Mouse (Mus musculus) naive thymus-derived CD4-positive, alpha-beta T cell, adult 2 months (primary cell): ENCODE measurements at regions not wholly inside any gene's neighbourhood (a gene's known extent, or its start where the extent isn't known, plus 50 kb on each side); places are given as distances from the start of the nearest gene placed in this dataset.
"Not testable (repeated sequence)": the region's sequence is repeated elsewhere in the genome, so short reads cannot be mapped to it uniquely, and the experiment has no call there.

Source experiments
- DNase-seq: peaks from one replicate; pipeline ENCODE4 v3.0.0-alpha.2; 2011; ENCODE audit warnings: low read depth

DNA sequence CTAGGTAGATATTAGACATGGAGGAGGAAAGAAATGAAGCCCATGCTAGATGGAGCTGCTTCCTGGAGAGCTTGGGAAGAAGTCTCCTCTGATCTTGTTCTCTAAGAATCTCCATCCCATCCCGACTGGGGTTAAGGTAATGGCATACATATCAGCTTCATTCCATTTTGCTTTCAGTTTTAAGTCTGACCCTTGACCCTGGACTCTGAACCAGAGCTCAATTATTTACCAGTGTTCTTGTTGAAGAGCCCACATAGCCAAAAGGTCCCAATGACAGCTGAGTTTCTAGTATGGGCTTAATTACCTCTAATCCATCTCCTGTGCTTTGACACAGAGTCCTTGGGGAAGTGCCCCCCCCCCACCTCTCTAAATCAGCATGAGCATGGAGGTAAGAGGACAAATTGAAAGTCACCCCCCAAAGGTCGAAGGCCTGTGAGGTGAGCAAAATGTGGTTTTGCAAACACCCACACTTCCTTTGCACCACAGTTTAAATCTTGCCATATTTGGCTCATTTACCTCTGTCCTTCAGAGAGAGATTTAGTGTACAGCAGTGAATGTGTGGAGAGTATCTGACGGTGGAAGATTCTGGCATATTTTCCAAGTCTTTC is 371.5 kb downstream of the Ets1 start:
- peak; percentile 38 for DNase-seq

DNA sequence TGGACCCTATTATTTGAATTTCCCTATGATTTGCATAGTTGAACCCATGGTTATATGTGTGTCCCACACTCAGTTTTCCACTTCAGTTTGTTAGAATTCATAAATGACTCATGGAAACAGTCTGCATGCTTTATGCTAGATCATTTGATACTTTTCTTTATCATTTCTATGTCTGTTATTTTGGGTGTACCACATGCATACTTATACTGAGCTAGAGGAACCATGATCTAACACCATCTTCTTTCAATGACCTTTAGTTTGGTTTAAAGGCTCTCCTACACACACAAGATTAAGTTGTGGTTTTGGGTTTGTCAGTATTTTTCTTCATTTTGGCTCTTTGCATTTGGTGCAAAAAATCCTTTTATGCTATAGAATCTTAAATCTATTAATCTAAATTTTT is 375.2 kb downstream of the Ets1 start:
- DNase-seq, result no peak

DNA sequence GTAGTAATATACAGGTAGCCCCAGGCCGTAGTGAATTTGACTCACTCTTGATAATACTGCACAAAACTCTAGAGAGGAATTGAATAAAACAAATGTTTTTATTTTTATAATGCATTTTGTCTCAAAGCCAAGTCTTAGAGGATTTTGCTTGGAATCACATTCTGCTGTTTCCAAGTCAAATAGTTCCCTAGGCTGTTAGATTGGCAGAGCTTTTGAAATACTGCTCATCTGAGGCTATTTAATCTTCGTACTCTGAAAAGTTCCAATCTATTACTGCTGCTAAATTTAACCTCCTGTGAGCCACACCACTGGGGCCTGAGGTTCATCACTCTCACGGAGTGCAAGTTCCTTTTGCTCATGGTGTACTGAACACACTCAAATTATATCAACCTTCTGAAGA is 399.4 kb downstream of the Ets1 start:
- DNase-seq, result no peak

DNA sequence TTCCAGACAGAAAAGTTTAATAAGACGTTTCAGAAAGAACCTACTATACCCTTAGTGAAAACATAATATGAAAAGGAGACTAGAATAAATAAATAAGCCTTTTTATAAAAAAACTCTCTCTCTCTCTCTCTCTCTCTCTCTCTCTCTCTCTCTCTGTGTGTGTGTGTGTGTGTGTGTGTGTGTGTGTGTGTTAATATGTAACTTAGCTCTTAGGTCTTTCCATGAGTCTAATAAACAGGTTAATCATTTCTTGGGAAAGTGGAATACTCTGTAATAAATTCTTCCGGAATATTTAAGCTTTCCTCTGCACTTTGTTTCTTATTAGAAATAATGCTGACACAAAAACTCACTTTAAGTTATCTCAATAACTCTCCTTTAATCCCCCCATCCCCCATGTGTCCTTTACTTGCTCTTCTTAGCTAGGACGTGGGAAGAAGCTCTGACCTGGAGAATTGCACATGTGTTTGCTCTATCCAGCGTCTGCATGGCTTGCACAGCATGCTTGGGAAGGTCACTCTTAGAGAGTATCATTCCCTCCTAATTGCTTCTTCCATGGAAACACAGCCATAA is 403.3 kb downstream of the Ets1 start:
- no peak for DNase-seq

DNA sequence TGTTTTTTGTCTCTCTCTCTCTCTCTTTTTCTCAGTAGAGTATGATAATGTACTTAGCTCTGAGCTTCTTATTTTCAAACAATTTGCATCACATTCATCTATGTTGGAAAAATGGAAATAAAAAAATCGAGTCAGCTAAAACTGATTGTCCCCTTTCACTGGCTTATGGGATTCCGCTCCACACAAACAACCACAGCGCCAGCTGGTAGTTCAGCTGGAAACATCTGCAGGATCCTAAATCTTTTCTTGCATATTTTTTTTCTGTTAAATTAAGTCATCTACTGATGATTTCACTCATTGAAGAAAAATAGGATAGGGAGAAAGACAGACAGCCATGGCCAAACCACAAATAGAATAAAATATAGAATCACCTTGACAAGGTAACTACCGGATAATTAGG is 414.8 kb downstream of the Ets1 start:
- no peak for DNase-seq

DNA sequence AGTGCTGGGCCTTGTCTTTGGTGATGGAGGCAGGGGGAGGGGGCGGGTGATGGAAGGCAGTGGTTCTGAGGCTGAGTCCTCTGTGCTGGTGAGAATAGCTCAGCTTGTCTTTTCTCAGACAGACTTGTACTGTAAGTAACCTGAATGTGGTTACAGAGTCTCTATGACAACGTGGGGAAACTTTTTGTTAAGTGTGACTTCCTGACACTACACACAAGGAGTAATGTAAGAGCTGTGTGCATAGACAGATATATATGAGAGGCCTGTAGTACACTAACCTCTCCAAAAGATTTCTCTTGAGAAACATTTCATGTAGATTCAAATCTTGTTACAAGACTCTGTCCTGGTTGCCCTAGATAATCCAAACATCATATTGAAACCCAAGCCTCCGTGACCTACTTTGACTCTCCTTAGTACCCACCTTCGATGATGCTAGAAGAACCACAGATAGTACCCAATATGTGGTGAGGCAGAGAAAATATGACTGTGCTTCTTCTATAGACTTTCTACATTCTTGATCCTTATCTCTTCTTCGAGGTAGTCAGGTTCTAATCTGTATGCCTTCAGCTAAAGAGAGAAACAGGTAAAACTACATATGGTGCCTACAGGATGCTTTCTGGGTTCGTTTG is 424.7 kb downstream of the Ets1 start:
- peak; percentile 69 for DNase-seq

DNA sequence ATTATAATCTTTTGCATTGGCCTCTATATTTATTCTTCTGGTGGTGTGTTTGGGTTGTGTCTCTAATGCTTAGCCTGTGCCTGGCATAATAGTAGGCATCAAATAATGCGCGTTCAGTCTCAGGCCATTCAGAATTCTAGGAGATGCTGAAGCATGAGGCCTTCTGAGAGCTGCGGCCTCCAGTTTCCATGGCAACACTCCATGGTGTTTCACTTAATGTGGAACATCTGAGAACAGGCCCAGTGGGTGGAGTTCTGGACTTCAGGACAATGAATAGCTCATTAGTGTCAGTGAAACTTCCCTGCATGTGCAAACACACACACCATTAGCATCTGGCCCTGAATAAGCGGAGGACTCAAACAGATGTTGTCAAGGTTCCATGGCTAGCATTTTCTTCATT is 426.5 kb downstream of the Ets1 start:
- no peak for DNase-seq

DNA sequence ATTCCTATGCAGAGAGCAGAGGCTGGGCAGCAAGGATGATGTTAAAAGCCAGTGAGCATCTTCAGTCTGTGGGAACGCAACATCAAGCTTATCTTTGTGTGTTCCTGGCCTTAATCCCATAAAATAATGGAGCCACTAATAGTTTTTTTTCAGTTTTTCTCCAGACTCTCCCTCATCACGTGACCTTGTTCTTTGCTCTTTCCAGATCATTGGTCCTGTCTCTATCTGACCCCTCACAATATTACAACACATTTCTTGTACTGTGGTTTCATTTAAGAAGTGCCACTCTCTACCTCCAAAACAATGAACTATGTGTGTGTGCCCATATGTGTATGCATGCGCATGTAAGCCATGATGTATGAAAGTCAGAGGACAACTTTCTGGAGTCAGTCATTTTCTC is 429.3 kb downstream of the Ets1 start:
- no peak for DNase-seq

DNA sequence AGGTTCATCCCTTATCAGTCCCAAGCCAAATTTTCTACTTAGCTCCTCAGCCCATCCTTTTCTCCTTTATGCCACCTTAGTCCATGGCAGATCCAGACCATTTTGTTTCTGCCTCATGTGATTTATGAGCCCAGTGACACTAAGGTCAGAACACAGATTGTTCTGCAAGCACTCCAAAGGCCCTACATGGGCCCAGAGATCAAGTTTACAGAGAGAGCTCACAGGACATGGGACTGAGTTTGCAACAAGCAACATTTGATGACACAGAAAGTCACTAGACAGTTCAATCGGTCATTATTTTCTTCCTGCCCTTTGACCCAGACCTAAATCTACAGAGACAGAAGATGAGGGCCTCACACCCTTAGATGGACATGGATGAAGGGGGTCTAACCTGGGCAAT is 431.5 kb downstream of the Ets1 start:
- DNase-seq, result no peak

DNA sequence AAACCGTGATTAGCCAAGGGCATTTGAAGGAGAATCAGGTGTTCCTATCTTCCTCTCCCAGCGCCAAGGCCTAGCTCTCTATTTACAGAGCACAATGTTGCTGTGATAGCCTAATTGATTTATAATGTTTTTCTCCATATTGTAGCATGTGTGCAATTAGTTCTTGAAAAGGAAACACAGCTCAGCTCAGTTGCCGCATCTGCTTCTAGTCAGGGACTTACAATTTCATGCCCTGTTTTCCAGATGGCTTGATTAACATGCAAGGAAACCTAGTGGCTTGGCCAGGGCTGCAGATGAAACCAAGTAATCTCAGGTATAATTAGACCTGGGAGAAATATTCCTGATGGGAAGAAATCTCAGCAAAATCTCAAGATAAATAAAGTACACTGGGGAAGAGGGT is 434.1 kb downstream of the Ets1 start:
- no peak for DNase-seq

DNA sequence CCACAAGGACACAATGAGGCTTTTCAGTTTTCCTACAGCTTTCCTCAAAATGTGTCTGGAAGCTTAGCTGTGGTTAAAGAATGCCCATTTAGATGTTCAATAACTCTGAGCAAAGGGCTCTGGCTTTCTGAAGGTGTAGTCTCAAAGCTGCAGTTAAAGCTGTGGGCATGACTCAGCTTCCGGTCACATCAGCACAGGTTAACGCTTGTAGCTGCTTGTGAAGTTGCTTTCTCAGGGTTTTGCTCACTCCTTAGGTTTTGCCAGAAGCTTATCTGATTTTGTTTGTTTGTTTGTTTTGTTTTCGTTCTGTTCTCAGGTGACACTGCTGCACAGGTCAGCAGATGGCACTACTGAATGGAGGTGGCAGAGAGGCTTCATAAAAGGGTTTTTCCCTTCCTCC is 444.2 kb downstream of the Ets1 start:
- DNase-seq, result peak; percentile 49

DNA sequence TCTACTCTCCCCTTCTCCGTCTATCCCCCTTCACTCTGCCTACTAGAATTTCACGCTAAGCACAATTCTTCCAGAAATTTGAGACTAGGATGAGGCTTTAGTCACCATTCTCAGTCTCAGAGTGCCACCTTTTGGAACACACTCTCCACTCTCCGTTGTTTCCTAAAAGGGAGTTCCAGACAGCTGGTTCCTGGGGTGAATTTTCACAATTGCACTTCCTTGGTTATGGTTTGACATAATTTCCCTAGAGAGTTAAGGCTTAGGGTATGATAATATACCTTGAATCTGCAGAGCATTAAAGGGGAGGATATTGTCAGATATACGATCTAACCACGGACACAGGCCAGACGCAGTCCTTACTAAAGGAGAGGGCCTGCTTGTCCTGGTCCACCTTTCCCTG is 444.8 kb downstream of the Ets1 start:
- DNase-seq, result no peak

DNA sequence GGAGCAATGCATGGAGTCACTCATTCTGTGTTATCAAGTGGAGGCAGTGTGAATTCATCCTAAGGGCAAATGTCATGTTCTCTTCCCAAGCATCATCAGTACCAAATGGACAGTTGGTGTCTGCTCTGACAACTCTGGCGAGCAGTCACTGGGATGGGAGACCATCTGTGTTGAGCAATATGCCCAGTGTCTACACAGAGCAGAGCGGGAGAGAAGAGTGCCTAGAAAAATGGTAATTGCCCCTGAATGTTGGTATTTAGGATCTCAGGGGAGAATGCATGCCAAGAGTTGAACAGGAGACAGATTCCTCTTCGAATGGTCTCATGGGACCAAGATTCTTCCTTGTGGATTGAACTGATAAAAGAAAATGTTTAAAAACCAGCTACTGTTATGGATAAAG is 454.0 kb downstream of the Ets1 start:
- no peak for DNase-seq

DNA sequence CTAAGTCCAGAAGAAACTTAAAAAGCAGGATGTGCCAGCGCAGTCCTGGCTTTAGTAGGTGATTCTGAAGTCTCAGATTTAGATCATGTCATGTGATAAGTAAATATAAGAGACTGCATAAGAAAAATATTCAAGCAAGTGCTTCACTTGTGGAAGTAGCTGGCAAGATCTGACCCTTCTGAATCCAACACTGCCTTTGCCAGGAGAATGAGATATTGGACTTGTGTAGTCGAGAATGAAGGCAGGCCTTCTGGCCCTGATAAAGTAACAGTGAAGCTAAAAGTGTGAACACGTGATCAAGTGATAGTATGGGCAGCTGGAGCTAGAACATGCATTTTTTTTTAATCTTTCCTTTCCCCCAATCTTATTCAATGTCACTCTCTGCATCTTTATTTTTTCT is 455.6 kb downstream of the Ets1 start:
- no peak for DNase-seq

DNA sequence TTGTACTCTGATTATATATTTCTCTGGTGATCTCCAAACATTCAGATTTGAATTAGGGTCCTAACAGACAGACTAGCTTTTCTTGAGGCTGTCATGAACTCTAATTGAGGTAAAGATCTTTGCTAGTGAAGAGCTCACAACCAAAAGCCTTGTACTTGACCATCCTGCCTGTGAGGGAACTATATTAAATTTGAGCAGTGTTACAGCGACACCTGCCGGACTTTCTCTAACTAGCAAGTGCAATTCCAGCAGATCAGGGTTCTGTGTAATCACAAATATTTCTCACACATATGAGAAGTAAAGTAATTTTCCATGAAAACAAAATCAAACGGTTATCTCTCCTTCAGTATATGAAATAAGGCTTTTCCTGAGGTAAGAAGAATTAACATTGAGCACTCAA is 459.6 kb downstream of the Ets1 start:
- DNase-seq, result peak; percentile 90

DNA sequence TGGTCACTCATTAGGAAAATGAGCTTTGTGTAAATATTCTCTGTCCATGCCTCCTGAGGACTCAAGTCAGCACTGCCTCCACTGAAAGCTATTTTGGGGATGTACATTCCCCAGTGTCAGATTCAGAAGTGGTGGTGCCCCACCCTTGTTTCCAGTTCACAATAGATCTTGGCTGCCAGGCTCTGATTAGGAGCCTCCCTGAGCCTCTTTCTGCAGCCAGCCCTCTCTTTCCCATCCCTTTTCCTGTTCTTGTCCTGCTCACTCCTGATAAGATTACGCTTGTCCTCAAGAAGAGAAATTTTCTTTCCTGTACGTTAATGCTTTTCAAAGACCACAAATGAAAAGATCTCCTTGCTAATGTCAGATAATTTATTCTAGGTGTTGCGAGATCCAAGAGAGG is 465.2 kb downstream of the Ets1 start:
- DNase-seq, result no peak

DNA sequence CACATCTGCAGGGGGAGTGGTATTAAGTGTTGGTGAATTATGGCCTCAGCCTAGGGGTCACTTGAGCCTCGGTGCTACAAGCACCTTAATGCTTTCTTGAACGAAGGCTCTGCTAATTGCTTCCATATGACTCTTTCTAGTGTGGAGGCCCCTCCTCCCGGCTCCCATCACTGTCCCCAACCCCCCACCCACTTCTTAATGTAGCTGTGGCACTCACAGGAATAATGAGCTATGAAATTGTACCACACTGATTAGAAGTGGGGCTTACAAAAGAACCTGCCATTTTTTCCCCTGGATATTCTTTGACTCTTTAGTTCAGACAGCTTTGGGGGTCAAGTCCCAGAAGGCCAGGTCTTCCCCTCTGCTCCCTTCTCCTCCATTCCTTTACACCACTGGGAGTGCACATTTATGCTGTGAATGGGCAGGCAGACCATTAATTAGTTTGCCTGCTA is 468.6 kb downstream of the Ets1 start:
- DNase-seq, result no peak

DNA sequence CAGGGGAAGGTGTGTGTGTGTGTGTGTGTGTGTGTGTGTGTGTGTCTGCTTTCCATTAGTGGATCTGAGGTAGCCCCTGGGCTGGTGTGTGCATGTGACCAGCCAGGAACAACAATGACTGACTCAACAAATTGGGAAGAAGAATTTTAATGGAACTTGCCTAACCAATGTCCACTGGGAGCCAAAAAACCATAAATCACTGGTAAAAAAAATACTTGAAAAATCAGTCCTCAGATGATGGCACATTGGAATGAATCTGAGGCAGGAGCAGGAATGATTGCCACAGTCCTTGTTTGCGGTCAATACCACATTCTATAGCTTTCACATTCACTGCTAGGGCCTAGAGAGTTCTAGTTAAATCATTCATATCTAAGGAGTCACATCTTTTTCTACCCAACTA is 487.8 kb downstream of the Ets1 start:
- no peak for DNase-seq

DNA sequence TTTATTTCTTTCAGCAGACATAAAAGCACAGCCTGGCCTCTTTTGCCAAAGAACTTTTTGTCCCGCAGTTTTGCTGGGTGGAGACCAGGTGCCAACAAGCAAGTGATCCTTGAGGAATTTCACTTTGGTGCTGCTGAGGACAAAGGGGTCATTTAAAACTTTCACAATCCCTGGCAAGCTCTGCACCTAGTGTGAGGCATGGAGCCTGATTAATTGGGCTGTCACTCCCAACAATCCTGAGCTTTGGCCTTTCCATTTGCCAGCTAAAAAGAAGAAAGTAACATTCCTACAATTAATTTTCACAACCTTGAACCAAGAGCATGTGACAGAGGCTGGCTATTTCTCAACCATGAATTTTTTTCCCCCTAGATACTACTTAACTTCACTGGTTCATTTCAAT is 516.2 kb downstream of the Ets1 start:
- no peak for DNase-seq

DNA sequence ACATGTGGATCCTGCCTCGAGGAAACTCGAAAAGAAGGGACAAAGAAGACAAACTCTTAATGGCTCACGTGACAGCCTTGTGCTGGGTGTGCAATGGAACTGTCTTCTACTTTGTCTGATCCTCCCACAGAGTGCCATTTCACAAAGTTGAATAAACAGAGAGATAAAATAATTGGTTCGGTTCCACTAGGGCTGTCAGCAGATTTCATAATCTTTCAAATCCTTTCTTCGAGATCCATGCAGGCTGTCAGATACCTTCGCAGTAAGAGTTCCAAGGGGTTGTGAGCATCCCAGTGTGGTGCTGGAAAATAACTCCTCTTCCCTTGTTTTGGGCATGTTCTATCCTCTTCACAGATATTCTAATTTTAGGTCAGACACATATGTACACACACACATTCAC is 532.1 kb downstream of the Ets1 start:
- DNase-seq, result no peak

DNA sequence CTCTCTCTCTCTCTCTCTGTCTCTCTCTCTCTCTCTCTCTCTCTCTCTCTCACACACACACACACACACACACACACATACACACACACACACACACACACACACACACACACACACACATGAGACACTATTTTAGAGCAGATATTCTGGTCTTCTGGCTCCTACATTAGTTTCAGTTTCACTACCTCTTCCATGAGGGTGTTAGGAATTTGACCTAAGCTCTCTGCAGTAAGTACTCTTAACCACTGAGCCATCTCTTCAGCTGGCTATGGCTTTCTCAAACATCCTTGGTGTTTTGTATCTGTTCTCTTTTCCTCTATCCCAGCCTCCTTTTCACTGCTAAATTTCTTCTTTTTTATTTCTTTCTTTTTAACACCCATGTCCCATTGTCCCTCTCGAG is 533.1 kb downstream of the Ets1 start:
- not testable (repeated sequence) for DNase-seq

DNA sequence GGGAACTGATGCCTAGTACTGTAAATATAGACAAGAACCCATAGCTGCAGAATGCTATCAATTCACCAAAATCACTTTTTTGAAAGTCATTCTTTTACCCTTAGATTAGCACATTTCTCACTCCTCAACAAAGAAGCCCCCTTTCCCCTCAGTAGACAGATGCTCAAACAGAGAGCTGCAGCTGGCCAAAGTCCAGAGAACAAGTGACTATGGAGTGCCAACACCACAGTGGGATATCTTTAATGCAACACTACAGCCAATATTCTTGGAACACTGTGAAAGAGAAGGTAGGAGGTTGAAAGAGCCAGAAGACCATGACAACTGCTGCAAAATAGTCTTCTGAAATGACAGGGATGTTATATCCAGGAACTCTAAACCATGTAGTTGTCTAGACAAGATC is 544.0 kb downstream of the Ets1 start:
- DNase-seq, result no peak

DNA sequence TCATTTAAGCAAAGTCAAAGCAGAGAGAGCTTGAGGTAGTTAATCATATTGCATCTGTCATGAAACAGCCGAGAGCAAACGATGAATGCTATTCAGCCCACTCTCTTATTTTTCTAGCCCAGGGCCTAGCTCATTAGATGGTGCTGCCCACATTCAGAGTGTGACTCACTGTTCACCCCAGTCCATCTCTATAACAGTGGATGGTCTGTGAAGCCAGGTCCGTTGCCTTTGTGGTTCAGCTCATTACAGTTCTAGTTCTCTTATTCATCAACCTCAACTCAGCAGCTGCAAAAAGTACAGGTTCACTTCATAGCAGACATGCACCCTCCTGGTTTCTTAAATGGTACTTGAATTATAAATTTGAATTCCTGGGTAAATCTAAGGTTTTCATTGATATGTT is 551.2 kb downstream of the Ets1 start:
- DNase-seq, result no peak

DNA sequence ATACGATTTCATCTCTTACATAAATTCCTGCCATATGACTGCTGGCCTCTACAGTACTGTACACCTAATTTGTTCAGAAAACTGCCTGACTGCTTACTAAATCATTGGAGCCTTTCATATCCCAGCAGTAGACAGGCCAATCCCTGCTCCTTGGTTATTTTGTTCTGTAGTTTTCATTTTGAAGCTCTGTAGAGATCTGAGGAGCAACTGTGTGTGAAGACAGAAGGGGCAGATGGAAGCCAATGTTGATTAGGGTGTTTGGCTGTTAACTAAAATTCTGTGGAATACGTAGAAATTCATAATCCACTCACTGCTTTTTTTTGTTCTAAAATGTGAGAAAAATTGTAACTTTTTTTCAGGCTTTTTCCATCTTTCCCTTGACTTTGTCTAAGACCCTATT is 573.1 kb downstream of the Ets1 start:
- no peak for DNase-seq
